Mouse (Mus musculus): ENCODE results near the gene Dph1. TPM values are rescaled to one million over a fixed set of nuclear protein-coding genes. Genes with fewer than 3 reads are reported as not detected.
A peak's percentile ranks its signal among the peaks of the same experiment; 100 is the strongest.

Gene Dph1
- polyA plus RNA-seq, 1 experiment from 2014 or later = 3.0 TPM

- Histone ChIP-seq H3K79me2 (ENCODE audit: inconsistent target) (no peaks in the 10 kb centered on the region), H3K27ac (no peak overlapping the region), H3K36me3 (ENCODE audit: inconsistent target) (no peaks in the 10 kb centered on the region), H3K4me3 (ENCODE audit: inconsistent target) (no peak overlapping the region)
- WGBS (ENCODE audit: missing documents) = 88% methylated on average over 1 of the region's 3 CpGs
Measured at GRCm38 (mm10) chr11:75212876-75213275, 21.8 kb upstream of the Dph1 start.

- no peak overlapping the region for H3K4me3 ChIP-seq (ENCODE audit: inconsistent target)
- 0 out of 2 replicates have a peak overlapping the region, but pooled peaks have one; percentile 15 for H3K27ac ChIP-seq
- no peaks in the 10 kb centered on the region for H3K79me2 ChIP-seq (ENCODE audit: inconsistent target)
- no peaks in the 10 kb centered on the region for H3K36me3 ChIP-seq (ENCODE audit: inconsistent target)
- WGBS (ENCODE audit: missing documents) = 48% methylated on average over 8 of the region's 8 CpGs
Measured at GRCm38 (mm10) chr11:75212031-75212667, 21.1 kb upstream of the Dph1 start.

GRCm38 (mm10) chr11:75210755-75211154, 19.7 kb upstream of the Dph1 start:
- WGBS (ENCODE audit: missing documents) = 97% methylated on average over 6 of the region's 6 CpGs
- H3K4me3 ChIP-seq (ENCODE audit: inconsistent target) = no peak overlapping the region
- H3K79me2 ChIP-seq (ENCODE audit: inconsistent target) = no peaks in the 10 kb centered on the region
- no peak overlapping the region for H3K27ac ChIP-seq
- no peaks in the 10 kb centered on the region for H3K36me3 ChIP-seq (ENCODE audit: inconsistent target)

- Histone ChIP-seq H3K36me3 (ENCODE audit: inconsistent target) (no peaks in the 10 kb centered on the region), H3K4me3 (ENCODE audit: inconsistent target) (no peak overlapping the region), H3K27ac (no peak overlapping the region), H3K79me2 (ENCODE audit: inconsistent target) (no peaks in the 10 kb centered on the region)
- 89% methylated on average over 4 of the region's 4 CpGs for WGBS (ENCODE audit: missing documents)
Measured at GRCm38 (mm10) chr11:75210093-75210492, 19.1 kb upstream of the Dph1 start.

- Histone ChIP-seq H3K4me3 (ENCODE audit: inconsistent target) (no peak overlapping the region), H3K36me3 (ENCODE audit: inconsistent target) (no peaks in the 10 kb centered on the region), H3K79me2 (ENCODE audit: inconsistent target) (no peaks in the 10 kb centered on the region), H3K27ac (0 out of 2 replicates have a peak overlapping the region, but pooled peaks have one; percentile 0)
- 33% methylated on average over 4 of the region's 4 CpGs for WGBS (ENCODE audit: missing documents)
Measured at GRCm38 (mm10) chr11:75209363-75209762, 18.3 kb upstream of the Dph1 start.

- no peaks in the 10 kb centered on the region for H3K36me3 ChIP-seq (ENCODE audit: inconsistent target)
Measured at GRCm38 (mm10) chr11:75206347-75206746, 15.3 kb upstream of the Dph1 start.

GRCm38 (mm10) chr11:75204472-75204871, 13.4 kb upstream of the Dph1 start:
- no peak overlapping the region for H3K4me3 ChIP-seq (ENCODE audit: inconsistent target)
- H3K79me2 ChIP-seq (ENCODE audit: inconsistent target) = no peaks in the 10 kb centered on the region
- 47% methylated on average over 9 of the region's 9 CpGs for WGBS (ENCODE audit: missing documents)
- H3K27ac ChIP-seq = no peak overlapping the region
- H3K36me3 ChIP-seq (ENCODE audit: inconsistent target) = no peaks in the 10 kb centered on the region

More at GRCm38 (mm10) chr11:75206347-75206746, 15.3 kb upstream of the Dph1 start:
- Histone ChIP-seq H3K4me3 (ENCODE audit: inconsistent target) (no peak overlapping the region), H3K27ac (no peak overlapping the region), H3K79me2 (ENCODE audit: inconsistent target) (no peaks in the 10 kb centered on the region)
- WGBS (ENCODE audit: missing documents) = 71% methylated on average over 4 of the region's 4 CpGs

GRCm38 (mm10) chr11:75203926-75204325, 12.9 kb upstream of the Dph1 start:
- 93% methylated on average over 4 of the region's 4 CpGs for WGBS (ENCODE audit: missing documents)

GRCm38 (mm10) chr11:75201721-75202120, 10.7 kb upstream of the Dph1 start:
- 81% methylated on average over 8 of the region's 8 CpGs for WGBS (ENCODE audit: missing documents)
- Histone ChIP-seq H3K36me3 (ENCODE audit: inconsistent target) (no peaks in the 10 kb centered on the region), H3K27ac (no peak overlapping the region), H3K4me3 (ENCODE audit: inconsistent target) (no peak overlapping the region), H3K79me2 (ENCODE audit: inconsistent target) (no peaks in the 10 kb centered on the region)

More at GRCm38 (mm10) chr11:75203926-75204325, 12.9 kb upstream of the Dph1 start:
- H3K36me3 ChIP-seq (ENCODE audit: inconsistent target) = no peaks in the 10 kb centered on the region
- H3K27ac ChIP-seq = no peak overlapping the region
- H3K79me2 ChIP-seq (ENCODE audit: inconsistent target) = no peaks in the 10 kb centered on the region
- no peak overlapping the region for H3K4me3 ChIP-seq (ENCODE audit: inconsistent target)

- H3K27ac ChIP-seq = no peak overlapping the region
- no peaks in the 10 kb centered on the region for H3K36me3 ChIP-seq (ENCODE audit: inconsistent target)
- 97% methylated on average over 12 of the region's 12 CpGs for whole genome bisulfite sequencing (ENCODE audit: missing documents)
- H3K4me3 ChIP-seq (ENCODE audit: inconsistent target) = no peak overlapping the region
- no peaks in the 10 kb centered on the region for H3K79me2 ChIP-seq (ENCODE audit: inconsistent target)
Measured at GRCm38 (mm10) chr11:75200935-75201334, 9.9 kb upstream of the Dph1 start.

- no peaks in the 10 kb centered on the region for H3K36me3 ChIP-seq (ENCODE audit: inconsistent target)
- no peak overlapping the region for H3K27ac ChIP-seq
- H3K79me2 ChIP-seq (ENCODE audit: inconsistent target) = no peaks in the 10 kb centered on the region
- 71% methylated on average over 5 of the region's 5 CpGs for WGBS (ENCODE audit: missing documents)
- no peak overlapping the region for H3K4me3 ChIP-seq (ENCODE audit: inconsistent target)
Measured at GRCm38 (mm10) chr11:75199951-75200350, 8.9 kb upstream of the Dph1 start.

- Histone ChIP-seq H3K79me2 (ENCODE audit: inconsistent target) (no peaks in the 10 kb centered on the region), H3K27ac (no peak overlapping the region), H3K36me3 (ENCODE audit: inconsistent target) (no peaks in the 10 kb centered on the region), H3K4me3 (ENCODE audit: inconsistent target) (no peak overlapping the region)
- WGBS (ENCODE audit: missing documents) = 90% methylated on average over 4 of the region's 4 CpGs
Measured at GRCm38 (mm10) chr11:75198792-75199191, 7.8 kb upstream of the Dph1 start.

- no peaks in the 10 kb centered on the region for H3K36me3 ChIP-seq (ENCODE audit: inconsistent target)
- no peak overlapping the region for H3K4me3 ChIP-seq (ENCODE audit: inconsistent target)
- no peak overlapping the region for H3K27ac ChIP-seq
- WGBS (ENCODE audit: missing documents) = 83% methylated on average over 5 of the region's 7 CpGs
- H3K79me2 ChIP-seq (ENCODE audit: inconsistent target) = no peaks in the 10 kb centered on the region
Measured at GRCm38 (mm10) chr11:75197956-75198355, 6.9 kb upstream of the Dph1 start.

GRCm38 (mm10) chr11:75196131-75196530, 5.1 kb upstream of the Dph1 start:
- H3K4me3 ChIP-seq (ENCODE audit: inconsistent target) = no peak overlapping the region
- no peaks in the 10 kb centered on the region for H3K36me3 ChIP-seq (ENCODE audit: inconsistent target)
- 84% methylated on average over 6 of the region's 6 CpGs for WGBS (ENCODE audit: missing documents)
- H3K79me2 ChIP-seq (ENCODE audit: inconsistent target) = no peaks in the 10 kb centered on the region
- no peak overlapping the region for H3K27ac ChIP-seq

GRCm38 (mm10) chr11:75194850-75195461, 3.9 kb upstream of the Dph1 start:
- Histone ChIP-seq H3K4me3 (ENCODE audit: inconsistent target) (no peak overlapping the region), H3K27ac (no peak overlapping the region), H3K36me3 (ENCODE audit: inconsistent target) (no peaks in the 10 kb centered on the region), H3K79me2 (ENCODE audit: inconsistent target) (no peaks in the 10 kb centered on the region)
- WGBS (ENCODE audit: missing documents) = 2% methylated on average over 38 of the region's 39 CpGs

Data from macrophage (primary cell).